Mouse (Mus musculus) T-helper 17 cell (primary cell): Measurements from ENCODE around the gene Adamts9.

Source experiments
- in situ Hi-C, 2 experiments: fragments of 300-600 bp; cut with MboI, MseI; formaldehyde crosslinking; loops; 1 replicate in 1 of 2; 2 replicates in 1 of 2; pipeline ENCODE4 v1.15.1; 2025; ENCODE audit warnings: high pct_unique_total_duplicates in 2 of 2

Adamts9 gene

GRCm38 (mm10) chr6:92728084-92728483 lies 215.2 kb downstream of the Adamts9 start:
- in situ Hi-C loops, result no loop called here

GRCm38 (mm10) chr6:92727351-92727986 lies 215.8 kb downstream of the Adamts9 start:
- in situ Hi-C loops, result no loop called here

GRCm38 (mm10) chr6:92726121-92726520 lies 217.2 kb downstream of the Adamts9 start:
- in situ Hi-C loops, result no loop called here

- in situ Hi-C loops, result no loop called here
Observed at GRCm38 (mm10) chr6:92724394-92724793, 218.9 kb downstream of the Adamts9 start.
